Comparison of ENCODE assay signal across 27 mouse cellular contexts in the genomic region with DNA sequence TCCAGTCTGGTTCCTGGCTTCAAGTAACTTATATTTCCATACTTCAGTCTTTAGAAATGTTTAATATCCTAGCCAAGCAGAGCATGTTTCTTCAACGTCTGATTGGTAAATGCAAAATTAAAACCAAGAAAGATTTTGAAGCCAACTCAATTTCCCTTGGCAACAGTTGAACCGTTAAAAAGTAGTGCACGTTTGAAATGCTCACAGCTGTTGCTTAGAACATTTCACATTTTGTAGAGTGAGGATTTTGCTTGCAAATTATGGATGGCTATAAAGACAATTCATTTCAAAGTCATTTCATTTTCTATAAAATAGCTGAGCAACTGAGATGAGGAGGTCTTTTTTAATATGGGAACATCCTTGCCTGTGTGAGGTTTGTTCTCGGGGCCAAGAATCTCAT. TPM values are rescaled to one million over a fixed set of nuclear protein-coding genes. Genes with fewer than 3 reads are reported as not detected.
A peak's percentile ranks its signal among the peaks of the same experiment; 100 is the strongest.
DNase-seq lines count a peak whose midpoint lies in the region; ATAC-seq lines count a peak whose summit lies in the region.
"Had no signal": no experiment of that assay in that cellular context is flagged by ENCODE, and none has a peak within 500 bp of the region (broad histone marks: within the 10 kb centered on the region; RNA-seq: fewer than 3 reads in every experiment).

No protein-coding gene starts in this region.

- H3K27me3 ChIP-seq in forebrain, embryonic 16.5 days (replicated peaks; ENCODE audit: control insufficient read depth, insufficient read depth, low read length): no peaks in the 10 kb centered on the region
- H3K27me3 ChIP-seq in forebrain, embryonic 11.5 days (ENCODE audit: control insufficient read depth, insufficient read depth, low read length): no peaks in the 10 kb centered on the region
- no peaks in the 10 kb centered on the region for H3K27me3 ChIP-seq in midbrain, embryonic 11.5 days (ENCODE audit: control insufficient read depth, insufficient read depth, low read length)
- no peaks in the 10 kb centered on the region for H3K27me3 ChIP-seq in midbrain, embryonic 13.5 days
- H3K27me3 ChIP-seq: embryonic facial prominence, embryonic 13.5 days; heart, embryonic 12.5 days; heart, embryonic 15.5 days; hindbrain, embryonic 13.5 days; intestine, embryonic 15.5 days had no signal

- 0 out of 2 replicates have a peak, but pooled peaks cover 2% of the 10 kb centered on the region for H3K36me3 ChIP-seq in forebrain, embryonic 16.5 days (ENCODE audit: control insufficient read depth, insufficient read depth)
- H3K36me3 ChIP-seq in forebrain, embryonic 11.5 days (ENCODE audit: control insufficient read depth, insufficient read depth, low read length): peaks cover 3% of the 10 kb centered on the region; the same call in 1 of the 2 replicates
- 0 out of 2 replicates have a peak, but pooled peaks cover 3% of the 10 kb centered on the region for H3K36me3 ChIP-seq in midbrain, embryonic 11.5 days (ENCODE audit: control insufficient read depth, insufficient read depth, low read length)
- peaks cover 4% of the 10 kb centered on the region; the same call in 1 of the 2 replicates for H3K36me3 ChIP-seq in midbrain, embryonic 13.5 days
- H3K36me3 ChIP-seq: heart, embryonic 15.5 days; intestine, embryonic 15.5 days had no signal

- no peak for ATAC-seq in forebrain, embryonic 16.5 days
- no peak for ATAC-seq in forebrain, embryonic 11.5 days (replicated peaks; ENCODE audit: low FRiP score)
- no peak for ATAC-seq in midbrain, embryonic 11.5 days (ENCODE audit: low FRiP score)
- no peak for ATAC-seq in midbrain, embryonic 13.5 days
- ATAC-seq: CD4-positive, CD25-positive, alpha-beta regulatory T cell, adult 4 months; hindbrain, embryonic 16.5 days; intestine, embryonic 15.5 days had no signal

- H3K9ac ChIP-seq in forebrain, embryonic 16.5 days (replicated peaks; ENCODE audit: low read depth, low read length): no peak overlapping the region
- no peak overlapping the region for H3K9ac ChIP-seq in forebrain, embryonic 11.5 days (ENCODE audit: low read length)
- no peak overlapping the region for H3K9ac ChIP-seq in midbrain, embryonic 11.5 days (ENCODE audit: low read length)
- H3K9ac ChIP-seq in midbrain, embryonic 13.5 days (replicated peaks): no peak overlapping the region
- H3K9ac ChIP-seq: embryonic facial prominence, embryonic 13.5 days; heart, embryonic 12.5 days; heart, embryonic 15.5 days; hindbrain, embryonic 13.5 days; intestine, embryonic 15.5 days had no signal

- H3K27ac ChIP-seq in forebrain, embryonic 16.5 days (ENCODE audit: low read length): peak overlapping the region; percentile 70
- no peak overlapping the region for H3K27ac ChIP-seq in forebrain, embryonic 11.5 days (ENCODE audit: low read depth, low read length)
- H3K27ac ChIP-seq in midbrain, embryonic 11.5 days (ENCODE audit: low read depth, low read length): no peak overlapping the region
- H3K27ac ChIP-seq in midbrain, embryonic 13.5 days: no peak overlapping the region
- H3K27ac ChIP-seq: embryonic facial prominence, embryonic 10.5 days; embryonic facial prominence, embryonic 13.5 days; heart, embryonic 15.5 days; hindbrain, embryonic 13.5 days; intestine, embryonic 15.5 days had no signal

- no peak overlapping the region for H3K4me3 ChIP-seq in forebrain, embryonic 16.5 days (replicated peaks; ENCODE audit: low read length)
- no peak overlapping the region for H3K4me3 ChIP-seq in forebrain, embryonic 11.5 days (ENCODE audit: low read depth, low read length)
- no peak overlapping the region for H3K4me3 ChIP-seq in midbrain, embryonic 11.5 days (ENCODE audit: low read depth, low read length)
- no peak overlapping the region for H3K4me3 ChIP-seq in midbrain, embryonic 13.5 days (replicated peaks)
- H3K4me3 ChIP-seq: embryonic facial prominence, embryonic 13.5 days; heart, embryonic 12.5 days; heart, embryonic 15.5 days; hindbrain, embryonic 13.5 days; intestine, embryonic 15.5 days had no signal

- peaks cover 12% of the 10 kb centered on the region for H3K4me1 ChIP-seq in forebrain, embryonic 16.5 days (replicated peaks; ENCODE audit: control insufficient read depth, insufficient read depth, low read length)
- H3K4me1 ChIP-seq in forebrain, embryonic 11.5 days (replicated peaks; ENCODE audit: control insufficient read depth, insufficient read depth, low read length): peaks cover 5% of the 10 kb centered on the region
- peaks cover 11% of the 10 kb centered on the region for H3K4me1 ChIP-seq in midbrain, embryonic 11.5 days (ENCODE audit: control insufficient read depth, insufficient read depth, low read length)
- peaks cover 23% of the 10 kb centered on the region for H3K4me1 ChIP-seq in midbrain, embryonic 13.5 days (replicated peaks)

- H3K9me3 ChIP-seq in forebrain, embryonic 16.5 days (ENCODE audit: control insufficient read depth, low read length): no peaks in the 10 kb centered on the region
- no peaks in the 10 kb centered on the region for H3K9me3 ChIP-seq in forebrain, embryonic 11.5 days (ENCODE audit: control insufficient read depth, low read length)
- no peaks in the 10 kb centered on the region for H3K9me3 ChIP-seq in midbrain, embryonic 11.5 days (ENCODE audit: control insufficient read depth, low read length)
- no peaks in the 10 kb centered on the region for H3K9me3 ChIP-seq in midbrain, embryonic 13.5 days
- H3K9me3 ChIP-seq: embryonic facial prominence, embryonic 10.5 days; embryonic facial prominence, embryonic 13.5 days; heart, embryonic 12.5 days; heart, embryonic 15.5 days; hindbrain, embryonic 10.5 days; hindbrain, embryonic 13.5 days; intestine, embryonic 15.5 days had no signal

- no peak for DNase-seq in forebrain, embryonic 11.5 days (ENCODE audit: low spot score)
- DNase-seq in midbrain, embryonic 11.5 days (ENCODE audit: low spot score, missing footprints): peak; percentile 57
- DNase-seq in brain, embryonic 18.5 days (ENCODE audit: low read depth, low spot score): peak; percentile 55
- DNase-seq in kidney, postnatal 14 days: no peak
- DNase-seq: adrenal gland, adult 2 months; adrenal gland, postnatal 14 days; cerebellum, adult 11 months; cerebellum, adult 8-10 months; cerebellum, postnatal 10 days; cerebellum, postnatal 36 days; embryo, embryonic 11 days; gastrocnemius, postnatal 25 days; heart, adult 18-20 months; heart, postnatal 10 days; heart, postnatal 36 days; kidney, adult 11 months had no signal

- no peak overlapping the region for H3K4me2 ChIP-seq in forebrain, embryonic 16.5 days (ENCODE audit: low read length)
- no peak overlapping the region for H3K4me2 ChIP-seq in forebrain, embryonic 11.5 days (ENCODE audit: low read depth, low read length, severe bottlenecking)
- no peak overlapping the region for H3K4me2 ChIP-seq in midbrain, embryonic 11.5 days
- no peak overlapping the region for H3K4me2 ChIP-seq in midbrain, embryonic 13.5 days (replicated peaks)
- H3K4me2 ChIP-seq: heart, embryonic 12.5 days had no signal

- WGBS in forebrain, embryonic 16.5 days: 70% methylated on average over 4 of the region's 4 CpGs
- 89% methylated on average over 4 of the region's 4 CpGs for WGBS in forebrain, embryonic 11.5 days
- 88% methylated on average over 4 of the region's 4 CpGs for WGBS in midbrain, embryonic 11.5 days
- WGBS in midbrain, embryonic 13.5 days: 88% methylated on average over 4 of the region's 4 CpGs

RNA-seq across cellular contexts. Expression of a gene that starts 1.7 kb away (rescaled TPM):
- 22.1 and 23.8 TPM in 2 replicates for polyA plus RNA-seq in forebrain, embryonic 16.5 days (2015; fragmentation: Nextera tagmentation; extraction: Ambion mirVana)
- 24.9 and 26.1 TPM in 2 replicates for polyA plus RNA-seq in forebrain, embryonic 11.5 days (2014; fragmentation: Nextera tagmentation; extraction: Ambion mirVana)
- polyA plus RNA-seq in midbrain, embryonic 11.5 days (2014; fragmentation: Nextera tagmentation; extraction: Ambion mirVana): 22.3 and 24.7 TPM in 2 replicates
- polyA plus RNA-seq in midbrain, embryonic 13.5 days (2015; fragmentation: Nextera tagmentation; extraction: Ambion mirVana): 21.4 TPM in 2 replicates

Comparison
In these comparisons a context has a peak if more than half of its experiments do, and no peak if none do; other contexts are left out.
1. DNase-seq: peak in midbrain, embryonic 11.5 days (single experiment) and brain, embryonic 18.5 days (single experiment); none in forebrain, embryonic 11.5 days (single experiment) and kidney, postnatal 14 days (single experiment).